Mouse (Mus musculus) CH12.LX (cell line): ENCODE measurements around the gene Lrrc4.

Experiments used
- E2F4 ChIP-seq: IDR thresholded peaks from 2 replicates; pipeline ENCODE4 v1.6.1; 2011; ENCODE audit warnings: low read depth, low read length, improper control_type of control experiment; ENCODE audit not compliant: insufficient replicate concordance
- HCFC1 ChIP-seq: IDR thresholded peaks from 2 replicates; pipeline ENCODE4 v1.6.1; 2012; ENCODE audit warnings: low read depth, mild to moderate bottlenecking, inconsistent platforms, low read length, improper control_type of control experiment
- KAT2A ChIP-seq: IDR thresholded peaks from 2 replicates; pipeline ENCODE4 v1.6.1; 2012; ENCODE audit warnings: low read length, improper control_type of control experiment, inconsistent platforms; ENCODE audit not compliant: insufficient replicate concordance
- SIN3A ChIP-seq: IDR thresholded peaks from 2 replicates; pipeline ENCODE4 v1.6.1; 2012; ENCODE audit warnings: low read length, improper control_type of control experiment, inconsistent platforms

GRCm38 (mm10) chr6:28825894-28826293 is 5.7 kb downstream of the Lrrc4 start:
- TF ChIP-seq HCFC1 = no peak
- TF ChIP-seq E2F4 = no peak
- TF ChIP-seq KAT2A = no peak
- TF ChIP-seq SIN3A = no peak
